Mouse (Mus musculus): ENCODE data around the gene Snrnp27. TPM values are rescaled to one million over a fixed set of nuclear protein-coding genes. Genes with fewer than 3 reads are reported as not detected.

Snrnp27 gene
- polyA plus RNA-seq, 1 experiment, result 4.5 TPM

DNA sequence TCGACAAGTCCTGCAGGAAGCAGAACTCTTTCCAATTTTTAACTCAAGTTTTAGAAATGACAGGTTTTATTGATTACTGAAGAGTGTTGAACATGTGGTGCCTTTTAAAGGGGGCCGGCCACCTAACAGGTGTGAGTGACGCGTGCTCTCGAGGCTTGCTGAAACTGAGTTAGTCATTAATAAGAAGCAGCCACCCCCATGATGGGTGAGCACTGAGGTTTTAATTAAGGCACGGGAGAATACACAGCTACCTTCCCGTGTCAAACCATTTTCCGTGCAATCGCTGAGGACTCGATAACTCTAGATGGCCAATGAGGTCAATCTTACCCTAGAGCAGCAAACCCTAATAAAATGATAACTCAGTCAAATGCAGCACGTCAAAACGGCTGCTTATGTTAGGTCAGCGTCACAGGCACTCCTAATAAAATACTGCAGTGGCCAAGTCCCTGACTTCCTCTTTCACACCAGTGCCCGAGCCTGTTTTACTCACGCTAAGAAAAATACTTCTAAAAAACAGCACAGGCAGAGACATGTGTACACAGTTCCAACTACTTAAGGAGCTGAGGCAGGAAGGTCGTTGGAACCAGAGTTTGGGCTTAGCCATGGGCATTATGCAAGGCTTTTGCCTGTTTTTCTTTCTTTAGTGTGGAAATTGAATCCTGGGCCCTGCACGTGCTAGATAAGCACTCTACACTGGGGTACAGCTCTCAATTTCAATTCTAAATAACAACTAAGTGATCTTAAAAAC lies 18.6 kb downstream of the Snrnp27 start:
- peaks cover 3% of the 10 kb centered on the region; the same call in 1 of the 2 replicates for H3K36me3 ChIP-seq (ENCODE audit: control insufficient read depth, insufficient read depth, low read length)
- no peaks in the 10 kb centered on the region for H3K27me3 ChIP-seq (ENCODE audit: control insufficient read depth, insufficient read depth, low read length)
- peak overlapping the region; percentile 16; the same call in 1 of the 2 replicates for H3K4me3 ChIP-seq (ENCODE audit: extremely low read depth, insufficient read depth, insufficient read length)
- TF ChIP-seq POLR2A (IDR thresholded peaks at IDR 0.05; ENCODE audit: low read depth, low read length) (no peak), CTCF (IDR thresholded peaks at IDR 0.05; ENCODE audit: extremely low read depth, insufficient read depth, insufficient read length, insufficient replicate concordance) (no peak)
- 38% methylated on average over 17 of the region's 17 CpGs for WGBS
- DNase-seq (ENCODE audit: low read depth in 1 of 2, low spot score in 2 of 2), result no peak
- H3K27ac ChIP-seq (ENCODE audit: insufficient read depth, low read length), result peak overlapping the region; percentile 61
- peaks cover 6% of the 10 kb centered on the region; the same call in 1 of the 2 replicates for H3K4me1 ChIP-seq (ENCODE audit: control insufficient read depth, insufficient read depth, insufficient read length)

DNA sequence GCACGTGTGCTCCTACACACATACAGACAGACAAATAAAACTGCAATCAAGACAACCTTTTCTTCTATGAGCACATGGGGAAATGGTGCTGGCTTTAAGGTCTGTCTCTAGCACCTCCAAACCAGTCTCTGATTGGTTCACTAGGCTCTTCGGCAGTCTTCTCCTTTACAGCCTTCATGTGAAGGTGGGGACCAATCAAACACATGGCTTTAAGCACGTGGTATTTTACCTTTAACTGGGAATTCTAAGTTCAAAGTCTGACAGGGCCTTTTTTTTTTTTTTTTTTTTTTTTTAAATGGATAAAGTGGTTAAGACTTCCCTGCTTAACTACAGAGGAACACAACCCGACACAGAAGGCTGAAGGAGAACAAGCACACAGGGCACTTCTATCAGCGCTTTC lies 19.2 kb downstream of the Snrnp27 start:
- Histone ChIP-seq H3K27me3 (ENCODE audit: control insufficient read depth, insufficient read depth, low read length) (no peaks in the 10 kb centered on the region), H3K4me1 (ENCODE audit: control insufficient read depth, insufficient read depth, insufficient read length) (peaks cover 6% of the 10 kb centered on the region; the same call in 1 of the 2 replicates), H3K4me3 (ENCODE audit: extremely low read depth, insufficient read depth, insufficient read length) (no peak overlapping the region), H3K36me3 (ENCODE audit: control insufficient read depth, insufficient read depth, low read length) (peaks cover 3% of the 10 kb centered on the region; the same call in 1 of the 2 replicates), H3K27ac (ENCODE audit: insufficient read depth, low read length) (no peak overlapping the region)
- 85% methylated on average over 5 of the region's 5 CpGs for WGBS
- no peak for DNase-seq (ENCODE audit: low read depth in 1 of 2, low spot score in 2 of 2)
- no peak for TF ChIP-seq POLR2A (IDR thresholded peaks at IDR 0.05; ENCODE audit: low read depth, low read length)
- no peak for TF ChIP-seq CTCF (IDR thresholded peaks at IDR 0.05; ENCODE audit: extremely low read depth, insufficient read depth, insufficient read length, insufficient replicate concordance)

DNA sequence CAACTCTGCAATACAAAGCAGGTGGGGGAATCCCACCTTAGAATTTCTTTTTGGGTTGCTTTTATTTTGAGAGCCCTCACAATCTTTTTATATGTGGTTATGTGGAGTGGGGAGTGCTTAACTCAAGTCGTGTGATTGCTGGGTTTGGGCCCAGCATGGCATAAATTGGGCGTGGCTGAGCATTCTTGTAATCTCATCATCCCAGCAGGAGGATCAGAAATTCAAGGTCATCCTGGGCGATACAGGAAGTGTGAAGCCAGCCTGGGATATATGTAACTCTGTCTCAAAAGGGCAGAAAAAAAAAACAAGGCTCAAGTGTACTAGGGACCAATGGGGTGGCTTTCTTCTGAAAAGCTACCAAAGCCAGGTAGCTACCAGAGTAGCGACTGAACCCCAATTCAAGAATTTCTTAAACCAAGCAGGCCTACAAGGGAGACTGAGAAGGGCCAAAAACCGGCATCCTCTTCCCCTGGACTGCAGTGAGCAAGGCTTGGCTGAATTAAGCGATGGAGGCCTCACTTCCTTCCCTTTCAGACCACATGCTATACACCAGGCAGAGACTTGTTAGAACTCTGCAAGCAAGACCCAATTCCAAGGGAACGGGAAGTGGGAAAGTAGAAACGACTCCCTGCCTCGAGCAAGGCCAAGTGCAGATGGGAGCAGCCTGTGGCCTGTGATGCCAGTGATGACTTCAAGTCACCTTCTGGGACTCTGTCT lies 24.0 kb downstream of the Snrnp27 start:
- WGBS, result 35% methylated on average over 9 of the region's 9 CpGs
- Histone ChIP-seq H3K27ac (ENCODE audit: insufficient read depth, low read length) (peak overlapping the region; percentile 10; the same call in 1 of the 2 replicates), H3K36me3 (ENCODE audit: control insufficient read depth, insufficient read depth, low read length) (peaks cover 12% of the 10 kb centered on the region), H3K27me3 (ENCODE audit: control insufficient read depth, insufficient read depth, low read length) (no peaks in the 10 kb centered on the region), H3K4me3 (ENCODE audit: extremely low read depth, insufficient read depth, insufficient read length) (no peak overlapping the region), H3K4me1 (ENCODE audit: control insufficient read depth, insufficient read depth, insufficient read length) (no peaks in the 10 kb centered on the region; the same call in 1 of the 2 replicates)
- DNase-seq (ENCODE audit: low read depth in 1 of 2, low spot score in 2 of 2), result no peak
- TF ChIP-seq POLR2A (IDR thresholded peaks at IDR 0.05; ENCODE audit: low read depth, low read length), result no peak
- TF ChIP-seq CTCF (IDR thresholded peaks at IDR 0.05; ENCODE audit: extremely low read depth, insufficient read depth, insufficient read length, insufficient replicate concordance), result no peak

DNA sequence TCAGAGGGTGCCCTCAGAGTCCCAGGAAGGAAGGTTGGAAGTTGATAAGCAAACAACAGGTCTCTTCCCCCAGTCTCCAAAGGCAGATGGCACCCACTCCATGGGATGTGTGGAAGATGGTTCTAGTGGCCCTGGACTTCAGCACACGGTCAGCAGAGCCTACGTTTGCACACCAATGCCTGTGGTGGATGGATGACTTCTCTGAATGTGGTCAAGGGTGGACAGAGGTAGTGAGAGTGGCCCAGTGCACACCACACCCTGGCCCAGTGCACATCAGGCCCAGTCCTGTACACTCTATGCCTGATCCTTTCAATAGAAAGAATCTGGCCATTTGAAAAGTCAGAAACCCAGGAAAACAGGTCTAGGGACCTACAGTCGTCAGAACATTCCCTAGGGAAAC lies 25.8 kb downstream of the Snrnp27 start:
- no peak for DNase-seq (ENCODE audit: low read depth in 1 of 2, low spot score in 2 of 2)
- WGBS, result 86% methylated on average over 3 of the region's 3 CpGs
- H3K27ac ChIP-seq (ENCODE audit: insufficient read depth, low read length), result no peak overlapping the region
- no peaks in the 10 kb centered on the region for H3K27me3 ChIP-seq (ENCODE audit: control insufficient read depth, insufficient read depth, low read length)
- H3K4me3 ChIP-seq (ENCODE audit: extremely low read depth, insufficient read depth, insufficient read length), result no peak overlapping the region
- peaks cover 10% of the 10 kb centered on the region for H3K36me3 ChIP-seq (ENCODE audit: control insufficient read depth, insufficient read depth, low read length)
- H3K4me1 ChIP-seq (ENCODE audit: control insufficient read depth, insufficient read depth, insufficient read length), result peaks cover 2% of the 10 kb centered on the region; the same call in 1 of the 2 replicates
- TF ChIP-seq POLR2A (IDR thresholded peaks at IDR 0.05; ENCODE audit: low read depth, low read length), result no peak
- no peak for TF ChIP-seq CTCF (IDR thresholded peaks at IDR 0.05; ENCODE audit: extremely low read depth, insufficient read depth, insufficient read length, insufficient replicate concordance)

DNA sequence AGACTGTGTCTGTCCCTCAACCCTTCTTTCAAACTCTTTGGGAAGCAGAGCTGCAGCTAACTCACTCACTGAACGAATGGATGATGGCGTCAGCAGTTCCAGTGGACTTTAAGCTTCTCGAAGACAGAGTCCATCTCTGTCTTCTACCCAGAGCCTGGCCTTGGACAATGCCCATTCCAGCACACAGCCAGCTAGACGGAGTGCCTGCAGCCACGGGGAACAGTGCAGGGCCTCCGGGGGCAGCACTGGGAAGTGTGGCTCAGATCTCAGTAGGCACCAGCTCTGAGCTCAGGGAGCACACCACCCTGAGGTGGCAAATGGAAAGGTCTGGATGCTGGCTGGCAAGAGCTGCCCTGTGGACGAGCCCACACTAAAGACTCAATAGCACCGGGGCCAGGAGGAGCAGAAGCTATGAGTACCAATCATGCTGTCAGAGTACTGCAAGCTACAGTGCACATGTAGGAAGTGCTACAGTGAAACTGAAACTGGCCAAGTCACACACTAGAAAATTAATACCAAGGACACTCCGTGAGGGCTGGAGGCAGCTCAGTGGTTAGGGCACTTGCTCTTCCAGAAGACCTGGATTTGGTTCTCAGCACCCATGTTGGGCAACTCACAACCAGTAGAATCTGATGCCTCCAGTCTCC lies 29.9 kb downstream of the Snrnp27 start:
- H3K4me3 ChIP-seq (ENCODE audit: extremely low read depth, insufficient read depth, insufficient read length), result no peak overlapping the region
- WGBS, result 69% methylated on average over 9 of the region's 9 CpGs
- H3K27ac ChIP-seq (ENCODE audit: insufficient read depth, low read length), result no peak overlapping the region
- no peak for TF ChIP-seq POLR2A (IDR thresholded peaks at IDR 0.05; ENCODE audit: low read depth, low read length)
- no peak for TF ChIP-seq CTCF (IDR thresholded peaks at IDR 0.05; ENCODE audit: extremely low read depth, insufficient read depth, insufficient read length, insufficient replicate concordance)
- peaks cover 2% of the 10 kb centered on the region; the same call in 1 of the 2 replicates for H3K4me1 ChIP-seq (ENCODE audit: control insufficient read depth, insufficient read depth, insufficient read length)
- H3K27me3 ChIP-seq (ENCODE audit: control insufficient read depth, insufficient read depth, low read length), result no peaks in the 10 kb centered on the region
- peaks cover 32% of the 10 kb centered on the region for H3K36me3 ChIP-seq (ENCODE audit: control insufficient read depth, insufficient read depth, low read length)
- DNase-seq (ENCODE audit: low read depth in 1 of 2, low spot score in 2 of 2), result peak; percentile 12

DNA sequence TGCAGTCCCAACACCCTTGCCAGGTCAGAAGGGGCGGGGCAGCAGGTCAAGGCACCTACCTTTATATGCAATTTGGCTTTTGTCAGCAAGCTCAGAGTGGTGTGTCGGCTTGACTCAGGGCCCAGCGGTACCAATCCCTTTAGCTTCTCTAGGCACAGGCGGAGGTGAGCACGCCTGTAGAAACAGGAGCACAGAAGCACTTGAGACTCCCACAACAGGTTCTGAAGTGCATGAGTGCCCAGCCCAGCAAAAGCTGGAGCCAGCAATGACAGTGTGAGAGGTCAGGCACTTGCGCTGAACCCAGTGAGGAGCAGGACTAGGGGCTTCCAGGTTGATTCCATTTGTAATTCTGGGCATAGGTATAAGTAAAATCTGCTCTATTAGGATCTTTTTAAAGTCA lies 31.3 kb downstream of the Snrnp27 start:
- H3K4me3 ChIP-seq (ENCODE audit: extremely low read depth, insufficient read depth, insufficient read length), result no peak overlapping the region
- no peak overlapping the region for H3K27ac ChIP-seq (ENCODE audit: insufficient read depth, low read length)
- no peak for DNase-seq (ENCODE audit: low read depth in 1 of 2, low spot score in 2 of 2)
- H3K4me1 ChIP-seq (ENCODE audit: control insufficient read depth, insufficient read depth, insufficient read length), result peaks cover 2% of the 10 kb centered on the region; the same call in 1 of the 2 replicates
- WGBS, result 97% methylated on average over 6 of the region's 6 CpGs
- H3K27me3 ChIP-seq (ENCODE audit: control insufficient read depth, insufficient read depth, low read length), result no peaks in the 10 kb centered on the region
- TF ChIP-seq CTCF (IDR thresholded peaks at IDR 0.05; ENCODE audit: extremely low read depth, insufficient read depth, insufficient read length, insufficient replicate concordance) (no peak), POLR2A (IDR thresholded peaks at IDR 0.05; ENCODE audit: low read depth, low read length) (no peak)
- H3K36me3 ChIP-seq (ENCODE audit: control insufficient read depth, insufficient read depth, low read length), result peaks cover 33% of the 10 kb centered on the region

All from spleen, adult 2 months (tissue).